Mouse (Mus musculus) liver, adult (tissue): ENCODE measurements around the gene Nme4.

Experiments
- GATA4 ChIP-seq: IDR thresholded peaks from 2 replicates; pipeline ENCODE4 v1.6.1; 2014; ENCODE audit warnings: mild to moderate bottlenecking, low read length; ENCODE audit not compliant: insufficient replicate concordance

Gene Nme4

DNA sequence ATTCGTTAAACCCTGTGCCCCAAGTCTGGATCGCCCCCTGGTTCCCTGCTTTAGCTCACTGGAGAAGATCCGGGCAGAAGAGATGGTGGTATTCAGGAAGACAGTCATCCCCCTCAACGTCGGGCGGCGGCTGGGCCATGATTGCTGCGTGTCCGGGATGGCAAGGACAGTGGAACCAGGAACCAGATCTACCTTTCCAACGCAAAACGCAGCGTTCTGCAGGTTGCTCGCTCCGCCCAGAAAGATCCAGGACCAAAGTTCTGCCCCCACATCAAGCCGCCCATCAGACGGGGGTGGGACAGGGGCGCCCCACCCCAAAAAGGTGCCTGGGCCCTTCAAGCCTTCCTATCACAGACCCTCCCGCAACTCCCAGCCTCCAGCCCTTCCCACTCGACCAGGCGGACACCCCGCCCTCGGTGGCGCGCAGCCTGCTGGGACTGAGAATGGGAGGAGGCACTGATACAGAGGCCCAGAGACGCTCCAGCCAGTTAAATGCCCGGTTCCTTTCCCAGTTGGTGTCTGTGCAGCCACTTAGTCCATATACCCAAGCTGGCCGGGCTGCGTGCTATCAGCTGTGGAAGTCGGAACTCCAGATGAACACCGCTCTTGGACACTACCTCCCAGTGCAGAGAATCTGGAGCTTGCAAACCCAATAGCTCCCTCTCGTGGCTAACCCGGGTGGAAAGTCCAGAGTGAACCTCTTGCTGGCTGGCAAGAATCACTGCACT lies 5.3 kb downstream of the Nme4 start, which contains the start of gene Decr2:
TSS of gene Decr2 (minus strand) at position 433 of the 728 bp plus-strand sequence.
- TF ChIP-seq GATA4, result no peak

DNA sequence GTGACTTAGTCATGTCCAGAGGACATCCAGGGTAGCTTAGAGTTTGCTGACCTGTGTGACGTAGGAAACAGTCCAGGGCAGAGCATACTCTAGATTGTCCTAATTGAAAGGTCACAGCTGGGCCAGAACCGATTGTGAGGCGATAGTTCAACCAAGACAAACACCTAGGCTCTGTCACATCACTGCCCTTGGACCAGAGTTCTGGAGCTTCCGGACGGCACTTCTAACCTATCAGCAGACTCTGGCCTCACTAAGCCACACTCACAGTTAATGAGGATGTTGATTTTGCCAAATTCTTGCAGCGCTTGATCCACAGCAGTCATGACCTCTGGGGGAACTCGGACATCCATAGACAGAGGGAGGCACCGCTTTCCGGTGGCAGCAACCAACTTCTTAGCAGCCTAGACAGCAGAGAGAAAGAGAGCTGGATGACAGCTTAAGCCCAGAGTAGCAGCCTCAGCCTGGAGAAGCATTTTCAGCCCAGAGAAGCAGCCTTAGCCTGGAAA lies 8.3 kb downstream of the Nme4 start:
- TF ChIP-seq GATA4, result peak; percentile 68

DNA sequence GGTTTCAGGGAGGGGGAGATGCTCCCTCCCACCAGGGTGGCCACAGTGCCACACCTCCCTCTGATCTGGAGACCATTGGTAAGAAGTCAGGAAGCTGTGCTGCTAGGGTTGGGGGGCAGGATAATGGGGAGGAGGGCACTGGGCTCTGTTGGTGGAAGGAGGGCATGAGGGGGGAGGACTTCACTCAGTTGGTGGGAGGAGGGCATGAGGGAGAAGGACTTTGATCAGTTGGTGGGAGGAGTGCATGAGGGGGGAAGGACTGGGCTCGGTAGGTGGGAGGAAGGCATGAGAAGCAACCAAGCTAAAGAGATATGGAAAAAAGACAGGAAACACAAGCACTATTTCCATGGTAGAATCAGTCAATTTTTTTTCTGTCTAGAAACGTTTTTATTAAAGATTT lies 14.5 kb downstream of the Nme4 start:
- no peak for TF ChIP-seq GATA4

DNA sequence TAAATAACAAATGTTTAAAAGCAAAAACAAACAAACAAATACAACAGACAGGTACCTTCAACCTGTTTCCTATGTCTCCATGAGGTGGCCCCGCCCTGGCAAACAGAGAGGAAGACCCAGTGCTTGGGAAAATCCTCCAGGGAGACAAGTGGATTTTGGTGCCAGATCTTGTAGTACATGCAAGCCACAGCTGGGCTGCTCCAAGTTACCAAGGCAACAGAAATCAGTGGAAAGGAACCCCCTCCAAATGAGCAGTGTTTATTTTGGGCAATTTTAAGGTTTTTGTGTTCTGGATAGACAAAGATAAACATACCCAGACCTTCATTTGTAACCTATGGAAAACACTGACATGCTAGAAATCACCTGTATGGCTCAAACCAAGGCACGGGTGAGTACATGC lies 16.6 kb downstream of the Nme4 start:
- no peak for TF ChIP-seq GATA4

- no peak for TF ChIP-seq GATA4
Observed at GRCm38 (mm10) chr17:26075246-26075645, 20.2 kb downstream of the Nme4 start.

- TF ChIP-seq GATA4, result no peak
Observed at GRCm38 (mm10) chr17:26070136-26070535, 25.3 kb downstream of the Nme4 start.

- no peak for TF ChIP-seq GATA4
Observed at GRCm38 (mm10) chr17:26068831-26069739, 26.3 kb downstream of the Nme4 start, which contains the start of gene Rab11fip3. Rab11fip3 (minus strand) TSS chr17:26069555.

DNA sequence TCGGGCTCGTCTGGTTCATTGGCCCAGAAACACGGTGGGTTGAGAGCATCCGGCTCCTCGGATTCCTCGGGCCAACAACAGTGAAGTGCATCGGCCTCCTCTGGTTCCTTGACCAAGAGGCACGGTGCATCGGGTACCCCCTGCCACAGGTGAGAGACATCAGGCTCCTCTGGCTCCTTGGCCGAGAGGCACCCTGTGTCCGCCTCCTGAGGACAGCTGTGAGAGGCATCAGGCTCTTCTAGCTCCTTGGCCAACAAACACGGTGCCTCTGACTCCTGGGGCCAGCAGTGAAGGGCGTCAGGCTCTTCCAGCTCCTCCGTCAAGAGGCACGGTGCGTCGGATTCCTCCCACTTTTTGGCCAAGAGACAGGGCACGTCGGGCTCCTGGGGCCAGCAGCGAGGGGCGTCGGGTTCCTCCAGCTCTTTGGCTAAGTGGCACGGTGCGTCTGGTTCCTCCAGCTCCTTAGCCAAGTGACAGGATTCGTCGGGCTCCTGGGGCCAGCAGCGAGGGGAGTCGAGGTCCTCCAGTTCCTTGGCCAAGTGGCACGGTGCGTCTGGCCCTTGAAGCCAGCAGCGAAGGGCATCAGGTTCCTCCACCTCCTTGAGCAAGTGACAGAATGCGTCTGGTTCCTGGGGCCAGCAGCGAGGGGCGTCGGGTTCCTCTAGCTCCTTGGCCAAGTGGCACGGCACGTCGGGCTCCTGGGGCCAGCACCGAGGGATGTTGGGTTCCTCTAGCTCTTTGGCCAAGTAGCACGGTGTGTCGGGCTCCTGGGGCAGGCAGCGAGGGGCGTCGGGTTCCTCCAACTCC lies 27.2 kb downstream of the Nme4 start:
- no peak for TF ChIP-seq GATA4

DNA sequence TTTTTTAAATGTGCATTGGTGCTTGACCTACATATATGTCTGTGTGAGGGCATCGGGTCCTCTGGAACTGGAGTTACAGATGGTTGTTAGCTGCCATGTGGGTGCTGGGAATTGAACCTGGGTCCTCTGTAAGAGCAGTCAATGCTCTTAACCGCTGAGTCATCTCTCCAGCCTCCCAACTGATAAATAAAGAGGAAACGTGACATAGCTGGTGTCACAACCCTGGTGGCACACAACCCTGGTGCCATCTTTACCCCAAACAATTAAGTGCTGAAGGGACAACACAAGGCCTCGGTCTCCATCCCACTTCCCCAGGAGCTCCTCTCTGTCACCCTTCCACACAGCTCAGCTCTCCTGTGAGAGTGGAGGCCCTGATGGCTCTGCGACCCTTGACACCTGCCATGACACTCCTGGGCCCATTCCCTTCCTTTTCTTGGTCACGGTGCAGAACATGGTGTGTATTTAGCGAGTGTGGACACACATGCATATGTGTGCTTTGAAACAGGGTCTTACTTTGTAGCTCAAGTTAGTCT lies 28.8 kb downstream of the Nme4 start:
- TF ChIP-seq GATA4, result no peak

DNA sequence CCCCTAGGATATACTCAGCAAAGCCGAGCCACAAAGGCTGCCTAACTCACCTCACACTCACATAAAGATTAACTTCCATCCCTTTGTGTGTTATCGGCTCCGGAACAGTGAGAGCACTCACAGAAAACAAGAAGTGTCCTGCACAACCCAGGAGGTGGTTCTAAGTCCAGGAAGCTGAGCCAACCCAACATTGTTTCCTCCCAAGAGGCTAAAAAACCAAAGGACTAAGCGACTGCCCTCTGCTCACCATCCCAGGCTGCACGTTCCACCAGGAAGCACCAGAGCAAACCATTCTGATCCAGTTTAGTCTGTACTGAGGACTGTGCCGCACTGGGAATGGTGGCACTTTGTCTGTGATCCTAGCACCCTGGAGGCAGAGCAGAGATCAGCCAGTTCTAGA lies 30.5 kb downstream of the Nme4 start:
- TF ChIP-seq GATA4, result no peak

DNA sequence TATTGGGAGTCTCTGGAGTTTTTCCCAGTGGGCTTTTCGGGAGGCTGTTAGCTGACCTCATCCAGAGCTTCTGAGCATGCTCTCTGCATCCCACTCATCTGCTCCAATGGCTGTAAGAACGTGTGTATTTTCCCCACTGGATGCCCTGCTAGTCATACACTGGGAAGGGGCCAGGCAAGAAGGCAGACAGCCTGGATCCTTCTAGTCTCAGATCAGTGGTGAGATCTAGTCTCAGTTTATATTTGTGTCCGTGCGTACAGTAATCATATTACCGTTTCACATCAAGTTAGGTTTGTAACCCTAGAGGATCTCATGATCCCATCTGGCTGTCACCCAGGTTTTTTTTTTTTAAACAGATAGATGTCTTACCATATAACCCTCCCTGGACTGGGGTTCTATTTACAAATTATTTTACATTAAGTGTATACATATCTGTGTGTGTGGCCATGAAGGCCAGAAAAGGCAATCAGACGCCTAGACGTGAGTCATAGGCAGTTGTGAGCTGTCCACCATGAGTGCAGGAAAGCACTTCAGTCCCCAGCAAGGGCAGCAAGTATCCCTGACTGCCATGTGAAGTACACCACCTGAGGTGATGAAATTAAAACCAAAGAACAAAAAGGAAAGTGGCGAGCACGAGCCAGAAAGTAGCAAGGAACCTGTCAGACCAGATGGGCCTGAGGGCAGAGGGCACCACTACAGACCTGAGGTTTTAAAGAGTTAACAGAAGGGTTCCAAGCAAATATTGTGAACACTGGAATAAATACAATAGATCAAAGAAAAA lies 37.4 kb downstream of the Nme4 start:
- TF ChIP-seq GATA4, result no peak

GRCm38 (mm10) chr17:26057278-26057677 lies 38.1 kb downstream of the Nme4 start:
- no peak for TF ChIP-seq GATA4

DNA sequence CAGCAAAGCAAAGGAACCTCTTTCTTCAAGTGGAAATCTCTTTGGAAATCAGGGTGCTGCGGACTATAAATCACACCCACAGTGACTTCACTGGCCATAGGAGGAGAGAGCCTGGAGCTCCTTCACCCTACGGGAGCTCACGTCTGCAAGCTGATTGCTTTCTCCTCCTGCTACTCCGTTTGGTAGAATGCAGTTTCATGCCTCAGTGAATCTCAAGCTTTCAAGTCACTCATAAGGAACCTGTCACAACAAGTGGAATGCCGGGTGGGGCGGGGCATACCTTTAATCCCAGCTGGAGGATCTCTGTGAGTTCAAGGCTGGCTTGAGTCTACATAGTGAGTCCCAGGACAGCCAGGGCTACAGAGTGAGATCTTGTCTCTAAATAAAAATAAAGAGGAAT lies 40.2 kb downstream of the Nme4 start:
- TF ChIP-seq GATA4, result no peak
